In genomic region chr1:82381946-82382345, GRCm38 (mm10) we compare ENCODE assay signal across 15 mouse cellular contexts.
DNase-seq lines count a peak whose midpoint lies in the region; ATAC-seq and TF ChIP-seq lines count a peak whose summit lies in the region.
"Had no signal": no experiment of that assay in that cellular context is flagged by ENCODE, and none has a peak within 500 bp of the region (broad histone marks: within the 10 kb centered on the region; RNA-seq: fewer than 3 reads in every experiment).

No protein-coding gene starts in this region.

- H3K4me1 ChIP-seq in cerebellum, adult 2 months (ENCODE audit: control insufficient read depth, insufficient read depth, low read length): no peaks in the 10 kb centered on the region
- H3K4me1 ChIP-seq in hindbrain, postnatal 0 days (ENCODE audit: insufficient read depth, low read length): 0 out of 2 replicates have a peak, but pooled peaks cover 4% of the 10 kb centered on the region
- H3K4me1 ChIP-seq in hindbrain, embryonic 13.5 days (replicated peaks): peaks cover 16% of the 10 kb centered on the region
- H3K4me1 ChIP-seq in lung, postnatal 0 days (ENCODE audit: insufficient read depth, low read depth, low read length): no peaks in the 10 kb centered on the region; the same call in 1 of the 2 replicates
- H3K4me1 ChIP-seq in neural tube, embryonic 11.5 days (ENCODE audit: control insufficient read depth, insufficient read depth, low read length): peaks cover 10% of the 10 kb centered on the region

- no peak for TF ChIP-seq POLR2A in cerebellum, adult 2 months (IDR thresholded peaks at IDR 0.05; ENCODE audit: borderline replicate concordance, insufficient read depth, low read length)

- WGBS in cerebellum, adult 2 months: 37% methylated on average over 4 of the region's 4 CpGs
- 38% methylated on average over 4 of the region's 4 CpGs for WGBS in hindbrain, postnatal 0 days
- WGBS in hindbrain, embryonic 13.5 days: 40% methylated on average over 4 of the region's 4 CpGs
- WGBS in lung, postnatal 0 days: 79% methylated on average over 4 of the region's 4 CpGs
- WGBS in neural tube, embryonic 11.5 days: 67% methylated on average over 4 of the region's 4 CpGs

- H3K36me3 ChIP-seq in hindbrain, postnatal 0 days (ENCODE audit: insufficient read depth, low read length): no peaks in the 10 kb centered on the region
- no peaks in the 10 kb centered on the region for H3K36me3 ChIP-seq in hindbrain, embryonic 13.5 days
- no peaks in the 10 kb centered on the region for H3K36me3 ChIP-seq in lung, postnatal 0 days (ENCODE audit: insufficient read depth, low read length)
- no peaks in the 10 kb centered on the region for H3K36me3 ChIP-seq in neural tube, embryonic 11.5 days (ENCODE audit: control insufficient read depth, insufficient read depth, low read length)
- H3K36me3 ChIP-seq: hindbrain, embryonic 15.5 days had no signal

- no peak overlapping the region for H3K4me2 ChIP-seq in hindbrain, postnatal 0 days (ENCODE audit: low read depth, low read length)
- H3K4me2 ChIP-seq in hindbrain, embryonic 13.5 days: no peak overlapping the region
- H3K4me2 ChIP-seq in lung, postnatal 0 days (replicated peaks; ENCODE audit: low read depth, low read length): no peak overlapping the region
- no peak overlapping the region for H3K4me2 ChIP-seq in neural tube, embryonic 11.5 days (ENCODE audit: low read depth)
- H3K4me2 ChIP-seq: hindbrain, embryonic 15.5 days had no signal

- no peak overlapping the region for H3K9ac ChIP-seq in hindbrain, postnatal 0 days (replicated peaks; ENCODE audit: low read length)
- H3K9ac ChIP-seq in hindbrain, embryonic 13.5 days: no peak overlapping the region
- H3K9ac ChIP-seq in lung, postnatal 0 days (replicated peaks; ENCODE audit: low read depth): no peak overlapping the region
- no peak overlapping the region for H3K9ac ChIP-seq in neural tube, embryonic 11.5 days (ENCODE audit: low read length)
- H3K9ac ChIP-seq: hindbrain, embryonic 15.5 days had no signal

- H3K27ac ChIP-seq in cerebellum, adult 2 months (ENCODE audit: insufficient read depth, low read length): no peak overlapping the region
- no peak overlapping the region for H3K27ac ChIP-seq in hindbrain, postnatal 0 days
- no peak overlapping the region for H3K27ac ChIP-seq in hindbrain, embryonic 13.5 days
- H3K27ac ChIP-seq in lung, postnatal 0 days (ENCODE audit: low read length): no peak overlapping the region
- no peak overlapping the region for H3K27ac ChIP-seq in neural tube, embryonic 11.5 days (ENCODE audit: low read depth, low read length)
- H3K27ac ChIP-seq: hindbrain, embryonic 15.5 days had no signal

- ATAC-seq in hindbrain, postnatal 0 days: no peak
- ATAC-seq in hindbrain, embryonic 13.5 days (ENCODE audit: low FRiP score): no peak
- no peak for ATAC-seq in lung, postnatal 0 days
- ATAC-seq in neural tube, embryonic 11.5 days (ENCODE audit: insufficient read depth, low FRiP score, low TSS enrichment): no peak

- no peak for DNase-seq in cerebellum, adult 2 months
- DNase-seq in cerebellum, adult 9-10 months: no peak
- DNase-seq in hindbrain, postnatal 0 days (ENCODE audit: low spot score): peak; percentile 35
- DNase-seq in lung, postnatal 0 days (ENCODE audit: low spot score): no peak
- no peak for DNase-seq in lung, adult 18-20 months
- DNase-seq in neural tube, embryonic 11.5 days (ENCODE audit: low spot score): peak; percentile 7
- DNase-seq in MN1 (ENCODE audit: low spot score): no peak
- DNase-seq: cerebellum, adult 9-11 months; heart, adult 18-20 months; kidney, adult 8-10 months; lung, postnatal 10 days; right cerebral cortex, postnatal 25 days; thymus, postnatal 4 days had no signal

- no peak for TF ChIP-seq EP300 in lung, postnatal 0 days (IDR thresholded peaks at IDR 0.05)

- H3K4me3 ChIP-seq in cerebellum, adult 2 months (replicated peaks; ENCODE audit: insufficient read depth, low read depth, low read length): no peak overlapping the region
- H3K4me3 ChIP-seq in hindbrain, postnatal 0 days (ENCODE audit: low read length): no peak overlapping the region
- H3K4me3 ChIP-seq in hindbrain, embryonic 13.5 days: no peak overlapping the region
- no peak overlapping the region for H3K4me3 ChIP-seq in lung, postnatal 0 days (ENCODE audit: low read depth, low read length)
- no peak overlapping the region for H3K4me3 ChIP-seq in neural tube, embryonic 11.5 days (ENCODE audit: low read depth, low read length)
- H3K4me3 ChIP-seq: hindbrain, embryonic 15.5 days had no signal

- TF ChIP-seq CTCF in cerebellum, adult 2 months (IDR thresholded peaks at IDR 0.05; ENCODE audit: borderline replicate concordance, insufficient read depth, low read depth, low read length): 0 out of 2 replicates have a peak, but pooled peaks have one; percentile 4
- peak; percentile 64 for TF ChIP-seq CTCF in hindbrain, postnatal 0 days (IDR thresholded peaks at IDR 0.05; ENCODE audit: low read depth)
- peak; percentile 51 for TF ChIP-seq CTCF in lung, postnatal 0 days (IDR thresholded peaks at IDR 0.05)

- no peaks in the 10 kb centered on the region for H3K27me3 ChIP-seq in cerebellum, adult 2 months (ENCODE audit: control insufficient read depth, insufficient read depth, low read length)
- no peaks in the 10 kb centered on the region for H3K27me3 ChIP-seq in hindbrain, postnatal 0 days (ENCODE audit: insufficient read depth, low read length)
- no peaks in the 10 kb centered on the region for H3K27me3 ChIP-seq in hindbrain, embryonic 13.5 days
- no peaks in the 10 kb centered on the region for H3K27me3 ChIP-seq in lung, postnatal 0 days (replicated peaks; ENCODE audit: insufficient read depth, low read length)
- H3K27me3 ChIP-seq in neural tube, embryonic 11.5 days (ENCODE audit: control insufficient read depth, insufficient read depth, low read length): no peaks in the 10 kb centered on the region
- H3K27me3 ChIP-seq: hindbrain, embryonic 15.5 days had no signal

- H3K9me3 ChIP-seq in hindbrain, postnatal 0 days (ENCODE audit: low read length): no peaks in the 10 kb centered on the region
- no peaks in the 10 kb centered on the region for H3K9me3 ChIP-seq in hindbrain, embryonic 13.5 days
- H3K9me3 ChIP-seq in lung, postnatal 0 days (ENCODE audit: low read length): no peaks in the 10 kb centered on the region
- no peaks in the 10 kb centered on the region for H3K9me3 ChIP-seq in neural tube, embryonic 11.5 days (ENCODE audit: control insufficient read depth, low read length)
- H3K9me3 ChIP-seq: hindbrain, embryonic 15.5 days had no signal

Comparison
In these comparisons a context has a peak if more than half of its experiments do, and no peak if none do; other contexts are left out.
1. DNase-seq: peak in hindbrain, postnatal 0 days (single experiment) and neural tube, embryonic 11.5 days (single experiment); none in cerebellum, adult 2 months (0 of 2), cerebellum, adult 9-10 months (single experiment), lung, postnatal 0 days (single experiment), lung, adult 18-20 months (0 of 2) and MN1 (single experiment).
2. CTCF ChIP-seq: peak in every context shown above with its lines; median percentile 64 in hindbrain, postnatal 0 days; 51 in lung, postnatal 0 days; 4 in cerebellum, adult 2 months.